Mouse (Mus musculus) liver, embryonic 13.5 days (tissue): ENCODE measurements around the gene Serpinb3b. TPM values are rescaled to one million over a fixed set of nuclear protein-coding genes. Genes with fewer than 3 reads are reported as not detected.
"Not testable (repeated sequence)": the region's sequence is repeated elsewhere in the genome, so short reads cannot be mapped to it uniquely, and the experiment has no call there.

Experiments used
- ATAC-seq: fragments of 200-750 bp; cut with Nextera tagmentation; 2 replicates; pipeline ENCODE4 v1.8.0; 2017; ENCODE audit warnings: low read depth, mild to moderate bottlenecking, moderate number of reproducible peaks, moderate library complexity
- DNase-seq: peaks from one replicate; pipeline ENCODE4 v3.0.0; 2022
- H3K27ac ChIP-seq: fragments of 300-500 bp; sonication (generic); 2 replicates; pipeline ENCODE4 v1.5.1; 2015; ENCODE audit warnings: moderate library complexity, mild to moderate bottlenecking, inconsistent platforms
- H3K27me3 ChIP-seq: fragments of 300-500 bp; sonication (generic); 2 replicates; pipeline ENCODE4 v1.6.1; 2015; ENCODE audit warnings: mild to moderate bottlenecking, inconsistent platforms
- H3K36me3 ChIP-seq: fragments of 300-500 bp; sonication (generic); 2 replicates; pipeline ENCODE4 v1.6.1; 2015; ENCODE audit warnings: mild to moderate bottlenecking, inconsistent platforms
- H3K4me1 ChIP-seq: fragments of 300-500 bp; sonication (generic); replicated peaks from 2 replicates; pipeline ENCODE4 v1.6.1; 2015; ENCODE audit warnings: inconsistent platforms
- H3K4me2 ChIP-seq: fragments of 300-500 bp; sonication (generic); 2 replicates; pipeline ENCODE4 v1.6.1; 2015; ENCODE audit warnings: inconsistent platforms, mild to moderate bottlenecking, moderate library complexity
- H3K4me3 ChIP-seq: fragments of 300-500 bp; sonication (generic); replicated peaks from 2 replicates; pipeline ENCODE4 v1.5.1; 2015; ENCODE audit warnings: mild to moderate bottlenecking, inconsistent platforms
- H3K9ac ChIP-seq: fragments of 300-500 bp; sonication (generic); 2 replicates; pipeline ENCODE4 v1.6.1; 2015; ENCODE audit warnings: mild to moderate bottlenecking, inconsistent platforms
- H3K9me3 ChIP-seq: fragments of 300-500 bp; sonication (generic); replicated peaks from 2 replicates; pipeline ENCODE4 v1.6.1; 2016; ENCODE audit warnings: inconsistent platforms
- WGBS: fragments of 180-500 bp; shearing (Covaris S2); methylation state at CpG from one replicate; pipeline ENCODE4 v1.1.7; 2015; ENCODE audit not compliant: insufficient replicate concordance; 5-methylcytosine and 5-hydroxymethylcytosine counted together
- polyA plus RNA-seq: library from polyadenylated mRNA; unstranded; fragments of >200 nt; fragmentation: Nextera tagmentation; extraction: Ambion mirVana; gene quantifications from 2 replicates; pipeline ENCODE4 v1.2.1, GENCODE M21; 2015

The Serpinb3b gene
- polyA plus RNA-seq: not detected in 2 replicates

DNA sequence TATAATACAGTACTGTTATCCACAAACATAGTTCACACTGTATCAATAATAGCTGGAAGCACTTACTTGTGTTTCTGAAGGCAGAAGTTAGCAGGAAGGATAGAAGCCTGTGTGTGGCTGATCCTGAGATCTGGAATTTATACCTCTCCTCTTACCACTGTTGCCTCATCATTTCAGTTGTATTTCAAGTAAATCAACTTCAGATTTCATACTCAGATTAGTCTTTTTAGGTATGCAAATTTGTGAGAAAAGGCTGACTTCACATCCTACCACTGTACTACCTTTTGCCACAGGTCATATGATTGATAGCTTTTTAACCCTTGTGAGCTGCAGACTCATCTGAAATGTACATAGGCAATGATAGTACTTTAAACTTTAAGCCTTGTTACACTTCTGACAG, at the start of gene Serpinb3b, which contains the start of gene Serpinb3c:
Serpinb3b (minus strand) TSS at position 101 of the 400 bp plus-strand sequence.
Serpinb3c (minus strand) TSS at position 111 of the 400 bp plus-strand sequence.
- H3K4me2 ChIP-seq, H3K36me3 ChIP-seq, DNase-seq, H3K27me3 ChIP-seq, H3K4me3 ChIP-seq, H3K9ac ChIP-seq, ATAC-seq, H3K27ac ChIP-seq, H3K4me1 ChIP-seq, H3K9me3 ChIP-seq: not testable (repeated sequence)

DNA sequence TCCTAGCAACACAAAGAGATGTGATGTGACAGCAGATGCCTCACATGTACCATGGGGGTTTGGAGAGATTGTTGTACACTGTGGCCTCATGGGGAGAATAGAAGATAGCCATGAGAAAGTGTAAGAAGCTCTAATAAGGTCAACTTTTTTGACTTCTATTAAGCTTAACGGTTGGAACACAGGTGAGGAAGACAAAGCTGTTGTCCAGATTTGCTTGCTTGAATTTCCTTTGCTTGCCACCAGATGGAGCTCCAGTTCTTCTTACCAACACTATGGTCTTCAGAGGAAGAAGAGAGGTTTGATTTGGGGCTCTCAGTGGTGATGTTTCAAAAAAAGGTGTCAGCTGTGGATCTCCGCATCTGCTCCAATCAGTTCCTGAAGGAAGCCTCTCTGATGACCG, 35.0 kb downstream of the Serpinb3b start:
- H3K36me3 ChIP-seq, H3K4me1 ChIP-seq, H3K27me3 ChIP-seq, H3K9ac ChIP-seq, DNase-seq, H3K9me3 ChIP-seq, H3K4me3 ChIP-seq, H3K4me2 ChIP-seq, ATAC-seq, H3K27ac ChIP-seq: not testable (repeated sequence)
- 38% methylated on average over 3 of the region's 3 CpGs for WGBS

DNA sequence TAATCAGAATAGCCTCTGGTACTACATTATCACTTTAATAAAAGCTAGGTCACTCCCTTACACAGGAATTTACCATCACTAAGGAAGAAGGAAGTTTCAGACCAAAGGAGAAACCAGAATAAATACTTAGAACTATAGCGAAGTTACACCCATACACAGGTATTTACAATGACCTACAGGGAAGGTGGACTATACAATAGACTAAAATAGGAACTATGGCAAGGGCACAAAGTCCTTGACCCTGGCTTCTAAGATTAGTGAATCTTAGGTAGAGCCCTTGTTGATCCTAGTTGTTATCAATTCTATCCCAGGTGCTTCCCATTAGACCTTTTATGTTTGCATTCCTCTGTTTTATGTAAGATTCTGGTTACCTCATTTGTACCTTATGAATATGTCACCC, 60.9 kb downstream of the Serpinb3b start:
- WGBS: 67% methylated on average over 1 of the region's 1 CpGs
- not testable (repeated sequence) for ATAC-seq, H3K4me3 ChIP-seq, H3K27me3 ChIP-seq, H3K9me3 ChIP-seq, H3K36me3 ChIP-seq, DNase-seq, H3K4me1 ChIP-seq, H3K9ac ChIP-seq, H3K27ac ChIP-seq, H3K4me2 ChIP-seq

DNA sequence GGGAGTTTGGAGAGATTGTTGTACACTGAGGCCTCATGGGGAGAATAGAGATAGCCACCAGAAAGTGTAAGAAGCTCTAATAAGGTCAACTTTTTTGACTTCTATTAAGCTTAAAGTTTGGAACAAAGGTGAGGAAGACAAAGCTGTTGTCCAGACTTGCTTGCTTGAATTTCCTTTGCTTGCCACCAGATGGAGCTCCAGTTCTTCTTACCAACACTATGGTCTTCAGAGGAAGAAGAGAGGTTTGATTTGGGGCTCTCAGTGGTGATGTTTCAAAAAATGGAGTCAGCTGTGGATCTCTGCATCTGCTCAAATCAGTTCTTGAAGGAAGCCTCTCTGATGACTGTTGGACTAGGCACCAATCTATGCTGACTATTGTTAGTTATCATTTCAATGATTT, 150.7 kb downstream of the Serpinb3b start:
- H3K27me3 ChIP-seq, ATAC-seq, DNase-seq, H3K36me3 ChIP-seq, H3K4me3 ChIP-seq, H3K4me2 ChIP-seq, H3K27ac ChIP-seq, H3K9me3 ChIP-seq, H3K9ac ChIP-seq, H3K4me1 ChIP-seq: not testable (repeated sequence)

Other genes with a start within 250 kb of the Serpinb3b start
- not detected in 2 replicates for gene Serpinb3a, start 226.1 kb downstream of the Serpinb3b start, polyA plus RNA-seq
- not detected in 2 replicates for gene Serpinb3d, start 194.9 kb downstream of the Serpinb3b start, polyA plus RNA-seq
- gene Serpinb3c, start within 50 bp of the Serpinb3b start, polyA plus RNA-seq: not detected in 2 replicates
- not detected in 2 replicates for gene Serpinb11, start 82.8 kb upstream of the Serpinb3b start, polyA plus RNA-seq
- 0.06 TPM in 1 of 2 replicates, not detected in the other for gene Serpinb7, start 121.3 kb upstream of the Serpinb3b start, polyA plus RNA-seq
- gene Serpinb2, start 233.1 kb upstream of the Serpinb3b start, polyA plus RNA-seq: 4.0 and 4.6 TPM in 2 replicates